Mouse (Mus musculus) cerebellum, postnatal 14 days (tissue): ENCODE data around the gene Eif4g1.

Experiments used
- DNase-seq, 2 experiments: peaks; one replicate each; pipeline ENCODE4 v3.0.0; 2021; ENCODE audit warnings: mixed read lengths in 2 of 2

Gene Eif4g1

DNA sequence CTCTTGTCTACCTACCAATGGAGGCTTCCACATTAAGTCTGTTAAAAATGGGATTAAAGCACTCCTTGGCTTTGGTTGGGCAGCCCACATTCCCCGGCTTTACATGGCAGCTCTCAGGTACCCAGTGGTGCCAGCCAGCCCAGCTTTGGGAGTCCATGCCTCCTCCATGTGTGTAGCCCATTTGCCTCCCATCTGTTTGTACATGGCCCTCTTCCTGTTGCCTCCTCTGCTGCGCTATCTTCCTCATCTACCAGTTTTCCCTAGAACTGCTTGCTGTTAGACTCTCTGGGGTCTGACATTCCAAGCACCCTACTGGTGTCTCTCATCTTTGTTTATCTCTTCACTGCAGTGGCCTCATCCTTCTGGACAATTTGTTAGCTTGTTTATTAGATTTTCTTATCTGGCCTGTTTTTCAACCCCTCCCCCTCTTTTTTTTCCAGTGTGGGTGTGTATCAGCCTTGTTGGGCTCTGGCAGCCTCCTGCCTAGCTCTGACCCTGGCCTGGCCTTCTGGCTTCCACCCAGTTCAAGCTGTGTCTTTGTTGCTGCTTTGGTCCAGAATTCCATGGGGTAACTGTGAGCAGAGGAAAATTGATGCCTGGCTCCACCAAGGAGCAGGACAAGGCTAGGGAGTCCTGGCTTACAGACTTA is 38.4 kb downstream of the Eif4g1 start:
- DNase-seq: peak in 1 of 2 experiments; percentile 42

DNA sequence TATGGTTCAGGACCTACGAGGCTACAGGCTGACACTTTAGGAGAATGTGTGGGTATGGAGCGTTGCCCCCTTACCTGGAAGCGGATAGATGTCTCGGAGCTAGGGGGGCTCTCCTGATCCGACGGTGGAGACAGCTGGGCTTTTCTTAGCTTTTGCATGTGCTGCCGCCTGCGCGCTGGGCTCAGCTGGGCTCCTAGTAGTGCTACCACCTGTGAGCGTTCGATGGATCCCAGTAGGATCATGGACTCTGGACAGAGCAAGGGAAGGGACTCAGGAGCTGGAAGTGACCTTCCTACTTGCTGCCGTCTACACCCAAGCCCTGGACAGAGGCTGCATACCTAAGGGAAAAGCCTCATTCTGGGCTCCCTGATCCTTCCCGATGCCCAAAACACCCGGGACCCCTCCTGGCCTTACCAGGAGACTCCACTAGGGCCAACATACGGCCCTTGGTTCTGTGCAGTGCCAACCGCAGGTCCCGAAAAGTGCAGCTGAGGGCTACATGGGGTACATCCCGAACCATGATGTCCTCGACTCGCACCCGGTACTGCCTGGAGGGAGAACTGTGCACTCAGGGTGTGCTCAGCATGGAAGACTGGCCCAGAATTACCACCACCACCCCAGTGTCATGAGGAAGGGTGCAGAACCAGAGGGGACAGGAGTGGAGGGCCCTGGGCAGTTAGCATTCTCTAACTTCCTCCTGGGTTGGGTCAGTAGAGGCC is 40.3 kb downstream of the Eif4g1 start:
- DNase-seq: no peak

DNA sequence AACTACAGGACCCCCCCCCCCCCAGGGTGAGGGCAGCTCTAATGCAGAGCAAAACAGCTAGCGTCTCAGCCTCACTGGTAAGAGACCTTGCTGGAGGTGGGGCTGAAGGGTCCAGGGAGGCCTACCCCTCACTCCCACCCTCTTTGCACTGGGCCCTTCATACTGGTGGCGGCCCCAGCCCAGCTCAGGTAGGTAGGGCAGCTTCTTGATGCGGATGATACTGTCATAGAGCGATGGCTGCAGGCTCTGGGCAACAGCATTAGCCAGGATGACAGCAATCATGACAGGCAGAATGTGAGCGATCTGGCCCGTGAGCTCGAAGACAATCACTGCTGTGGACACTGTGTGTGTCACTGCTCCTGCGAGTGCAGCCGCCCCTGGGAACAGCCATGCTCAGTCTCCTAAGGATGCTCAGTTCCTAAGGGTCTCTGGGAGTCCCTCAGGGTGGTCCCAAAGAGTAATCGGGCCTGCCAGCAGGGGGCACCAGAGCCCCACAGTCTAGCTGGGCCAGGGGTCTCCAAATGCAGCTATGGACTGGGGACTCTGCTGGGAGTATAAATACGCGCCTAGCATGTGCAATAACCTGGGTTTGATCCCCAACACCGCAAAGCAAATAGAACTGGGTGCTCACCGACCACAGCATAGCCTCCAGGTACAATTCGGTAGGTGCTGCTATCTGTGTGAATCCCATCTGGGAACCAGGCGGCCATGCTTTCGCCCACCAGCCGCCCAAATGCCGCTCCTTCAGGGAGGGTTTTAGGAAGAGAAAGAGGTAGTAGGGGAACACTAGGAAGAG is 41.0 kb downstream of the Eif4g1 start:
- peak; percentile 70 to 76 for DNase-seq

DNA sequence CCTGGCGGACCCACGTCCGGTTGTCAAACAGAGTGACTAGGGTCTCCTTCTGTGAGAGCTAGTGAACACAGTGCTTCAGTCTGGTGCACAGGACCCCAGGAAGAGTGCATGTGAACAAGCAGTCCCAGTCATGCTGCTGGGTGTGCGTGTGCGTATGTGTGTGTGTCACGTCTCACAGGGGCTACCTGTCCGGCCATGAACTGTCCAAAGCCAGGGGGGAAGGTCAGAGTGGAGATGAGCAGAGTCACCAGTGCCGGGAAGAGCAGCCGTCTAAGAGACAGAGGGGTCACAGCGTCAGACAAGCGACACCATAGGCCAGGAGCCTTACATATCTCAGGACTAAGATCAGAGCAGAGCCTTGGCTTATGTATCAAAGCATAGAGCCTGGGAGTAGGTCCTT is 42.3 kb downstream of the Eif4g1 start:
- DNase-seq: no peak

DNA sequence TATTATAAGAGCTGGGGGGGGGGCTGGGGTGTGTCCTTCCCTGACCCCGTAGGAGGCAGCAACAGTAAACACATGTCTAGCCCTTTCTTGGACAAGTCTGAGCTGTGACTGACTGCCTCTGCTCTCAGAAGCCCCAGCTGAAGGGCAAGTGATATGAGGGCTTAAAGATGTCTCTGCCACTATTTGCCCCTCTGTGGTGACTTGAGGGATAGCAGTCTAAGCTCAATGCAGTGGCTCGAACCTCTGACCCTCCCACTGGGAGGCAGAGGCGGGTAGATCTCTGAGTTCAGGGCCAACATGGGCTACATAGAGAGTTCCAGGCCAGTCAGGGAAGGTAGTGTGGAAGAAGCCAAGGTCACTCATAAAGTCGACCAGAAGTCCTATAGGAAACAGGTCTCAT is 42.7 kb downstream of the Eif4g1 start:
- peak in 1 of 2 experiments; percentile 49 for DNase-seq

DNA sequence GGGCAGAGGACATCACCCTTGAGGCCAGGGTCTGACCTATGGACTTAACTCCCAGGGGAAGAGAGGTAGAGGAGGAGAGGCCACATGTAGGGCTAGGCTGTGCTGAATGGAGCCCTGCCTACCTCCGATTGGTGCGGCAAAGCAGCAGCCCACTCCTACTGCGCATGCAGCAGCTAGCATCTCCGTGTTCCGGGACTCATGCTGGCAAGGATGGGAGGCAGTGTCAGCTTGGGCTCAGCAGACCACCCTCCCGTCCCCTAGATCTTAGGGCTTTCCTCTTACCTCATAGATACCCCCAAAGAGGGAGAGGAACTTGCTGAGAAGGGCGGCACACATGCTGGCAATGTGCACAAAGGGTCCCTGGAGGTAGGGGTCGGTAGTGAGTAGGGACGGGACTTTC is 44.1 kb downstream of the Eif4g1 start:
- no peak for DNase-seq

DNA sequence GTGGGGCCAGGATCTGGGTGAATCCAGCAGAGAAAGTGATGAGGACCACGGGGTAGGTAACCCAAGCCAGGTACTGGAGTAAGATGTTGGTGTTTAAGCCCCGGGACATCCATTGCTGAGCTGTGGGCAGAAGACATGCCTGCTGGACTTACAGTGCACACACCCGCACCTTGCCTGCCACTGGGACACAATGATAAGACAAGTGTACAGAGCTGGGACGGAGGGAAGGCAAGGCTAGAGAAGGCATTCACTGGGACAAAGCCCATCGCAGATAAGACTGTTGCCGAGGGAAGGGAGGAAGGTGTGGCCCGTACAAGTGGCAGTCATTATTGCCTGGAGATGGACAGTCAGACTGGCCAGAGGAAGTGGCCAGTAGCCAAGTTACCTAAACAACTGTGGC is 44.8 kb downstream of the Eif4g1 start:
- DNase-seq: no peak

DNA sequence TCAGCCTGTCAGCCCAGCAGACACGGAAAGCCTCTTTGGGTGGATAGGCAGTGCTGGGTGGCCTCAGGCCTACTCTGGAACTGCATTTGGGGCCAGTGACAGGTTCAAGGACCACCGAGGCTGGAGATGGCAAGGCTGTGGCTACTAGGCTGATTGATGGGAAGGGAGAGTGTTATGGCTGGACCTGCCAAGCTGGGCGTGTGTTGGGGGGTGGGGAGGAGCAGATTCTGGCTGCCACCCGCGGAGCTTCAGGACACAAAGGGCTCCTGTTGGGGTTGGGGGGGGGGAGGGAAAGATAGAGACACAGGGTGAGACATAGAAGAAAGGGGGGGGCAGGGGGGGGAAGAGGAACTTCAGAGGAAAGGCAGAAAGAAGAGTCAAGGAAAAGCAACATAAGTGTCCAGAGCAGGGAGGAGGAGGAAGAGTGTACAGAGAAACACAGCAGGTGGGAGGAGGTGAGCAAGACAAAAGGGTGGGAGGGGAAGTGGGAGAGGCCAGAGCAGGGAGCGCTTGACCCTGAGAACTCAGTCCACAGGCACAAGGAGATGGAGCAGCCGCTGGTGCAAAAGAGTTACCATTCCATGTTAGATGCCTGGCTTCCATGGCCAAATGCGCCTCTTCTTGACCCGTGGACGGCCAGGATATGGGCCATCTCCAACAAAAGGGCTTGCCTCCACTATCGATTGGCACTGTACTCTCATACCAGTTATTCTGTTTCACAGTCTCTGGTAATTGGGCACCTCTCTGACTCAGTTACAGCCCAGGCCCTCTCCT is 46.4 kb downstream of the Eif4g1 start:
- peak; percentile 14 to 41 for DNase-seq

DNA sequence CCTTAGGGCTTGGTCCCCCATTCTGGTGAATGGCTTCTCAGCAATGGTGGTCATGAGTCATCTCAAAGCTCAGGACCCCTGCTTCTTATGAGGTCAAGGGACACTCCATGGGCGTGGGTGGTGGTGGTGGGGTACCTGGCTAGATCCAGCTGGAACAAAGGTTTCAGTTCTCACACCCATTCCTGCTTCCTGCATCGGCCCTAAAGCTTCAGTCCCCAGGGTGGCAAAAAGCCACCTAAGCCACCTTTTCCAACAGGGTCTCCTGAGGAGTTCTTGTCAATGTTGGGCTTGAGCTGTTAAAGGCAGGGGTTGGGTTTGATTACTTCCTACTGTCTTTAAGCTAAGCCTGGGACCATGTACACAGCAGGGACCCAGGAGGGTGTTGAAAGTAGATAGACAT is 47.0 kb downstream of the Eif4g1 start:
- no peak for DNase-seq

DNA sequence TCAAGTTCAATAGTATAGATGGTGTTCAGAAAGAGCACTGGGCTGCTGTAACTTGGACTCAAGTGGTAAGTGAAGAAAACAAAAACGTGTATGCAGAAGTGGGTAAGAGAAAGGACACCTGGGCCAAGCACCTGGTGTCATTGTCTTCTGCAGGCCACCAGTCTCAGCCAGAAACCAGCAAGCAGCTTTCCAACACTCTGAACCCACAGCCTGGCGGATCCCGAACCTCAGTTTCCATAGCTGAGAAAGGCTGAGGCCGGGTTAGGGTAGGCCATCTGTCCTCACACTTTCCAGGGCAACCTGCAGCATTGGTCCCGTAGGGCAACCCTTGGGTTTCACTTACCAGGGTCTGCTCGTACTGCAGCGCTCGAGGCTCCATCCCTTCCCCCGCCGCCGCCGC is 47.5 kb downstream of the Eif4g1 start:
- DNase-seq: no peak

DNA sequence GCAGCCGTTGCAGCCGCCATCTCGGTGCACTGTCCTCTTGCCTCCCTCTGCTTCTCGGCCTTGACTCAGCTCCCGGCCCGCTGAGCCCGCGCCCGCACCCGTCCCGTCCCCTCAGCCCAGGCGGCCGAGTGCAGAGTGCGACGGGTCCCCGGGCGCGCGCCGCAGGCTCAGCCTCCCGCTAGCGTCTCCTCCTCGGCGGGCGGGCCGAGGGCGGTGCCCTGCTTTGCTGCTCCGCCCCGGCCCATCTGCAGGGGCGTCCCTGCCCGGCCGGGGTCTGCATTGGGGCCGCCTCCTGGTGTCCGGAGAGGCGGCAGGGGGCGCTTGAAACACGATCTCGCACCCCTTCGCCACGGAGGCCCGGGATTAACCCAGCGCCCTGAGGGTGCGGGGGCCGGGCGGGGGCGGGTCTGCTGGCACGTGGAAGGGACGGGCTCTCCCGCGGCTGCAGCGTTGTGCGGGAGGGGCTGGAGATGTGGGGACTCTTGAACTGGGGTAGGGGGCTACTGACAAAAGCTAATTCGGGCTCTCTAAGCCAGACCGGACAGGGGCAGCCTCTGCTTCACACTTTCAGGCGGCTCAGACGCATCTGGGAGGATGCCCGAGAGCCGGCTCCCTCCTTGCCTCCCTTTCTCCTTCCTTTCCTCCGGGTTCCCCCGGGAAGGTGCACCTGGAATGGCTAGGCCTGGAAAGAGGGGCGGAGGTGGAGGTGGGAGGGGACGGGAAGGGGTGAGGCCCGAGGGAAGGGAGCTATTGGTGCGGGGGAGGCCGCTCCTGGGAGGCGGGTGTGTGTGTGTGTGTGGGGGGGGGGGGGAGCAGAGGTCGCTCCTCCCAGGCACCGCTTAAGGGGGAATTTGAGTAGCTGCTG is 48.1 kb downstream of the Eif4g1 start:
- DNase-seq: peak; percentile 75 to 82

DNA sequence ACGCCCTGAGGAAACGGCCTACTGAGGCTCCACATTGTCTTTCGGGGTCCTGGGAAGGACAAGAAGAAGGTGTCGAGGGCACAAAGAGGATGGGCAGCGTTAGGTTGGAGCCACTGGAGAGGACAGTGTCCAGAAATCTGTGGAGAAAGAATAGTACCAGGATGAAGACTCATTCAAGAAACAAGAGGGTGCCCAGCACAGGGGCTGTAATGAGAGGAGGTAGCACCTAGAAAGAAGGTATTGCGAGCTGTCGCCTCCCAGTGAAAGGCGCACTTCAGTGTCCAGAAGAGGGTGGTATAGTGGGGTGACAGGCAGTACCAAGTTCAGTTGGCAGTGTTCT is 48.7 kb downstream of the Eif4g1 start:
- no peak for DNase-seq

DNA sequence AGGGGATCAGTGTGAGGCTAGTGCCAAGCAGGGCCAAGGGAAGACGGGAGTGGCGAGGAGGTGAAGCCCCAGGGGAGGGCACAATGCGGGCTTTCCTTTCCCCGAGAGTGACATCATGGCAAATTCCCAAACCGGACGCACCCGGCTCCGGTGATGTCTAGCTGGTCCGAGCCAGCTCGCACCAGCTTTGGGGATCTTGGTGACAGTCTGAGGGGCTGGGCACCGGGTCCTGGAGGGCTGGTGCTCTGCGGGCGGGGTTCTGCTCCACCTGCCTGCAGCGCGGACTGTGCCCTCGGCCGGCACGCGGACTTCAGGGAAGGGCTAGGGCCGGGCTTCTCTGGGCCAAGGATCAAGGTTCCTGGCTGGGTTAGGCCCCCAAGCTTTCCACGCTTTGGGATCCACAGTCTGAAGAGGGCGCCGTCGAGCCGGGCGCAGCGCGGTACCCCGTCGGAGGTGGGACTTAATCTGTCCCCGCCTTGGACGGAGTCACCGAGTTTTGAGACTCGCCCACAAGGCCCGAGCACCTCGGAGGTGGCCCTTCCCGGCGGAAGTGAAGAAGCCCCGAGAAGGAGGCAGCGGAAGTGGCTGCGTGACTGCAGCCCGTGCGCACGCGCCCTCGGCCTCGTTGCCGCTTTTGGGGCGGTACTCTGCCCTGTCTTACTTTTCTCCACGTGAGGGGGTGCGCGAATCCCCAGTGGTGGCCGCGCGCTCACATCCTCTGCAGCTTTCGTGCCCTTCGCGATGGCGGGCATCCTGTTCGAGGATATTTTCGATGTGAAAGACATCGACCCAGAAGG is 49.3 kb downstream of the Eif4g1 start, which contains the start of the genes Polr2h and Clcn2:
Polr2h (plus strand) TSS at position 485 of the 797 bp plus-strand sequence.
Clcn2 (minus strand) TSS at position 566 of the 797 bp plus-strand sequence.
- DNase-seq: peak; percentile 96 to 98

DNA sequence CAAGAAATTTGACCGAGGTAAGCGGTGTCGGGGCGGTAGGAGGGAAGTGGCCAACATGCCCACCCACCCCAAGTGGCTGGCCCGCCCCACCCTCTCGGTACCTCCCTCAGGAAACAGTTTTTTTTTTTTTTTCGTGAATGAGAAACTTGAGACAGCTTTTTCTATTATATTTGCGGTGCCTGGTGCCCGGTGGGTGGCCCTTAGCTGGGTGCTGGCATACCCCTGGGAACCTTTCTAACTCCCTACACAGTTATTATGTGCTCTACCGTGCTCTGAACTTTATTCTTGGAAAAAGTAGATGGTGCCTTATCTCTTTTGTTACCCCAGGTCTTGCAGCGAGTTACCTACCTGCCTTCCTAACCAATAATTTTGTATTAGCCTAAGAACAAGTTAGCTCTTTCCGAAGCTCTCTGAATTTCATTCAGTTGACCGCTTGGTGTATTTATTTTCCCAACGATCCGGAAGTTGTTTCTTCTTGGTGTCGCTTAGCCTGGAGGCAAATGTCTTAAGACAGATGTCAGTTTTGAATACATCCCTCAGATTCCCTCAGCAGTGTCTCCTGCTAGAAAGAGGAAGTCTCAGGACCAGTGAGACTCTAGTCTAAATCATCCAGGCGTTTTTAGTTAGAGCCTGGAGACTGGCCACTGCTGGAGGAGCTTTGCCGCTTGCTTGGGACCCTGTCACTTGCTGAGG is 50.0 kb downstream of the Eif4g1 start:
- DNase-seq: peak in 1 of 2 experiments; percentile 10

DNA sequence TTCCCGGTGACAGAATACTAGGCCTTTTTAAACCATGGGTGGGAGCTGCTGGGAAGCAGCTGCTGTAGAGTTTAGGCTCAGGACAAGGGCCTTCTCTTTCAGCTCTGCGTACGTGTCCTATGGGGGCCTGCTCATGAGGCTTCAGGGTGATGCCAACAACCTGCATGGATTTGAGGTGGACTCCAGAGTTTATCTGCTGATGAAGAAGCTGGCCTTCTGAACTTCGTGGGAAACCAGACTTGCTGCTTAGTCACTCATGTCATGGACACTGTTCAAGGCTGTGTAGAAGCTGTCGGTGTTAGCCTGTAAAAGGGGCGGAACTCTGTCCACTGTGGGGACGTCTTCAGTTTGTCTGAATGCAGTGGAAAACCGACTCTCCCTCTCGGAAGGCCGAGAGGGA is 53.7 kb downstream of the Eif4g1 start:
- no peak for DNase-seq

DNA sequence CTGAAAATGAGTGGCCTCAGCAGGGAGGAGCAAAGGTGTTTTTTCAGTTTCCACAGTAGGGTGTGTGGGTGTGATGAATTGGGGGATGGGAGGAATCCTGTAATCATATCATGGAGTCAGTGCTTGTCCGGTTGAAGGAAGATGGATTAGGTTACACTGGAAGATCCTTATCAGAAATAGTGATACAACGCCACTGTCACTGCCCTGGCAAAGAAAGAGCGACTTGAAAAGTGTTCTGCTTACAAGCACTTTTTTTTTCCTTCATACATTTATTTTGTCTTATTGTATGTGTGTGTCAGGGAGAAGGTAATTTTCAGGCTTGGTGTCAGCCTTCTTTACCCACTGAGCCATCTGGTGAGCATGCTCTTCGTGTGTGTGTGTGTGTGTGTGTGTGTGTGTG is 54.6 kb downstream of the Eif4g1 start:
- no peak for DNase-seq

DNA sequence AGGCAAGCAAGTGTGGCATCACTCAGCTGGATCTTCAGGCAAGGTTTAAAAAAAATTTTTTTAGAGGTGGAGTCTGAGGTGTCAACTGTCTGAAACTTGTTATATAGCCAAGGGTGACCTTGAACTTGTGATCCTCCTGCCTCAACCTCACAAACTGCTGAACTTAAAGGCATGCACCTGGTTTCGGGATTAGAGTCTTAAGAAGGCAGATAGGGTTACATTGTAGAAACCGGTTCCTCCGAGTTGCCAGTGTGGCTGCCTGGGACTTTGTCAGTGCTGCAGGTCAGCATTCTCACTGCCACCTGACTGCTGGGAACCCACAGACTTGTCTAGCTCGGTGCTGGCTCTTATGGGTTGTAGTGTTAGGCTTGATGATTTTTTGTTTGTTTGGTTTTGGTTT is 55.1 kb downstream of the Eif4g1 start:
- DNase-seq: no peak

DNA sequence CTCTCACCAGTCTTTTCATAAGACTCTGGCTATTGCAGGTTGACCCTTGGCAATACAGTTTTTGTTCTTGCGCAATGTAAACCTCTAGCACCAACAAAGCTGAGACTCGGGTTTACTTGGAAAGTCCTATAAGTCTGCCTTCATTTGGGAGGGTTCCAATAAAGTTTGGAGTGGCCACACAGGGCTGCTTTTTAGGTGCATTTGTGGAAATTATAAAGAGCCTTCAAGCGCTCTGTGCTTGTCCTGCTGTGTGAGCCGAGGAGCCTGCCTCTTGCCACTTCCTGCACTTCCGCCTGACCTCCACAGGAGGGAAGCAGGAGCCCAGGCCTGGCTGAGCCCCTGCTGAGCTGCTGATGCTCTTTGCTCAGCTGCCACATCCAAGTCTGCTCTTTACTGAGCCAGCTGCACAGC is 56.2 kb downstream of the Eif4g1 start:
- peak in 1 of 2 experiments; percentile 48 for DNase-seq

DNA sequence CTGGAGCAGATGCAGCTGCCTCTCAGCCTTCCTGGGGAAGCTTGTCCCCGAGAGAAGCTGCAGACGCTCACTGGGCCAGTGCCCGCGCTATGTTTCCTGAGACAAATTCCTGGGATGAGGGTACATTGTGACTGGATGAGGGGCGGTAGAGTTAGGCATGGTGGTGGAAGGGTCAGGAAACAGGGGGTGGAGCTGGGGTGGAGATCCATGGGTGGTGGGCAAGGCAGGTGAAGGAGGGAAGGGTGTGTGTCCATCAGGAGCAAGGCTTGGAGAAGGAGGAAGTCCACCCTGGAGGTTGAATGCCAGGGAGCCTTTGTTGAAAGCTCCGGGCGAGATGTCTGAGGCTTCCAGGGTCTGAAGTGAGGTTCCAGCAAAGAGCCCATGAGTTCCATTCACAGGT is 57.2 kb downstream of the Eif4g1 start:
- DNase-seq: no peak

DNA sequence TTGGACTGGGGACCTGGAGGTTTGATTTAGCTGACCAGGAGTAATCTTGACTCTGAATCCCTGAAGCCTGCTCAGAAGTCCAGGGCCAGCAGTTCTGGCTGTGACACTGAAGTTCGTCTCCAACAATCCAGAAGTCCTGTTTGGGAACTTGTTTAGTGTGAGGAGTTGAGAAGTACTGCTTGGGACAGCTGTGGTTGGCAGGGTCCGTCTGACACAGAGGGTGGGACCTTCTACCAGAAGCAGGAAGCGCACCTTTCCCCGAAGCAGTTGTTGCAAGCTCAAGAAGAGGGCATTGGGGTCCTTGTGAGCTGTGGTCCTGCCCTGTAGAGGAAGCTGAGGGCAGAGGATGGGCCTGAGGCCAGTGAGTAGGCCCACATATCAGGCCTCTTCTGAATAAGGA is 57.6 kb downstream of the Eif4g1 start:
- DNase-seq: no peak
